Mouse (Mus musculus): ENCODE measurements around the gene Calr. TPM values are rescaled to one million over a fixed set of nuclear protein-coding genes. Genes with fewer than 3 reads are reported as not detected.

Calr gene
- polyA plus RNA-seq, 1 experiment from 2014 or later, result 743 TPM

Small RNAs within 50 kb of the gene (microRNA-seq; reads per million reads assigned to microRNA genes)
- 1.9 reads per million for gene Mir7069

Other genes with a start within 250 kb of the Calr start
- gene Ier2, start 184.1 kb downstream of the Calr start, polyA plus RNA-seq (2015; fragmentation: Nextera tagmentation; extraction: Ambion mirVana), result 18.2 and 19.6 TPM in 2 replicates
- 66.8 and 71.2 TPM in 2 replicates for gene Trmt1, start 160.6 kb downstream of the Calr start, polyA plus RNA-seq (2015; fragmentation: Nextera tagmentation; extraction: Ambion mirVana)
- gene Nacc1, start 159.1 kb downstream of the Calr start, polyA plus RNA-seq (2015; fragmentation: Nextera tagmentation; extraction: Ambion mirVana), result 12.4 and 15.5 TPM in 2 replicates
- 2.6 and 3.2 TPM in 2 replicates for gene Lyl1, start 145.5 kb downstream of the Calr start, polyA plus RNA-seq (2015; fragmentation: Nextera tagmentation; extraction: Ambion mirVana)
- 0.82 and 0.89 TPM in 2 replicates for gene G430095P16Rik, start 123.9 kb downstream of the Calr start, polyA plus RNA-seq (2015; fragmentation: Nextera tagmentation; extraction: Ambion mirVana)
- gene Nfix, start 46.6 kb downstream of the Calr start, polyA plus RNA-seq (2015; fragmentation: Nextera tagmentation; extraction: Ambion mirVana), result 94.3 and 109 TPM in 2 replicates
- 15.4 and 17.1 TPM in 2 replicates for gene Dand5, start 24.1 kb downstream of the Calr start, polyA plus RNA-seq (2015; fragmentation: Nextera tagmentation; extraction: Ambion mirVana)
- gene Gadd45gip1, start 15.4 kb downstream of the Calr start, polyA plus RNA-seq (2015; fragmentation: Nextera tagmentation; extraction: Ambion mirVana), result 40.6 and 40.7 TPM in 2 replicates
- 78.2 and 95.4 TPM in 2 replicates for gene Rad23a, start 6.3 kb downstream of the Calr start, polyA plus RNA-seq (2015; fragmentation: Nextera tagmentation; extraction: Ambion mirVana)
- gene Farsa, start 10.1 kb upstream of the Calr start, polyA plus RNA-seq (2015; fragmentation: Nextera tagmentation; extraction: Ambion mirVana), result 112 and 114 TPM in 2 replicates
- gene Syce2, start 25.2 kb upstream of the Calr start, polyA plus RNA-seq (2015; fragmentation: Nextera tagmentation; extraction: Ambion mirVana), result 38.1 and 46.6 TPM in 2 replicates
- gene Gcdh, start 47.0 kb upstream of the Calr start, polyA plus RNA-seq (2015; fragmentation: Nextera tagmentation; extraction: Ambion mirVana), result 41.4 and 42.8 TPM in 2 replicates
- gene Klf1, start 55.0 kb upstream of the Calr start, polyA plus RNA-seq (2015; fragmentation: Nextera tagmentation; extraction: Ambion mirVana), result 0.39 and 0.56 TPM in 2 replicates
- gene Dnase2a, start 61.6 kb upstream of the Calr start, polyA plus RNA-seq (2015; fragmentation: Nextera tagmentation; extraction: Ambion mirVana), result 6.4 and 7.0 TPM in 2 replicates
- 71.4 and 77.4 TPM in 2 replicates for gene Mast1, start 90.4 kb upstream of the Calr start, polyA plus RNA-seq (2015; fragmentation: Nextera tagmentation; extraction: Ambion mirVana)
- gene Rtbdn, start 100.1 kb upstream of the Calr start, polyA plus RNA-seq (2015; fragmentation: Nextera tagmentation; extraction: Ambion mirVana), result 3.0 and 3.2 TPM in 2 replicates
- not detected in 2 replicates for gene Gm49661, start 122.5 kb upstream of the Calr start, polyA plus RNA-seq (2015; fragmentation: Nextera tagmentation; extraction: Ambion mirVana)
- 1,040 and 1,063 TPM in 2 replicates for gene Prdx2, start 122.7 kb upstream of the Calr start, polyA plus RNA-seq (2015; fragmentation: Nextera tagmentation; extraction: Ambion mirVana)
- gene Rnaseh2a, start 122.8 kb upstream of the Calr start, polyA plus RNA-seq (2015; fragmentation: Nextera tagmentation; extraction: Ambion mirVana), result 55.8 and 57.5 TPM in 2 replicates
- gene Junb, start 131.8 kb upstream of the Calr start, polyA plus RNA-seq (2015; fragmentation: Nextera tagmentation; extraction: Ambion mirVana), result 4.3 and 5.3 TPM in 2 replicates
- 37.9 and 39.6 TPM in 2 replicates for gene Hook2, start 143.7 kb upstream of the Calr start, polyA plus RNA-seq (2015; fragmentation: Nextera tagmentation; extraction: Ambion mirVana)
- 0.10 and 0.21 TPM in 2 replicates for gene Best2, start 167.6 kb upstream of the Calr start, polyA plus RNA-seq (2015; fragmentation: Nextera tagmentation; extraction: Ambion mirVana)
- 159 and 170 TPM in 2 replicates for gene Asna1, start 178.3 kb upstream of the Calr start, polyA plus RNA-seq (2015; fragmentation: Nextera tagmentation; extraction: Ambion mirVana)
- 100 and 110 TPM in 2 replicates for gene Trir, start 179.9 kb upstream of the Calr start, polyA plus RNA-seq (2015; fragmentation: Nextera tagmentation; extraction: Ambion mirVana)
- gene Tnpo2, start 190.0 kb upstream of the Calr start, polyA plus RNA-seq (2015; fragmentation: Nextera tagmentation; extraction: Ambion mirVana), result 61.2 and 62.7 TPM in 2 replicates
- 75.8 and 83.2 TPM in 2 replicates for gene Fbxw9, start 213.1 kb upstream of the Calr start, polyA plus RNA-seq (2015; fragmentation: Nextera tagmentation; extraction: Ambion mirVana)
- gene Gm5741, start 221.0 kb upstream of the Calr start, polyA plus RNA-seq (2015; fragmentation: Nextera tagmentation; extraction: Ambion mirVana), result 1.2 TPM in 1 of 2 replicates, not detected in the other
- 112 and 119 TPM in 2 replicates for gene Dhps, start 224.8 kb upstream of the Calr start, polyA plus RNA-seq (2015; fragmentation: Nextera tagmentation; extraction: Ambion mirVana)
- gene Wdr83os, start 233.8 kb upstream of the Calr start, polyA plus RNA-seq (2015; fragmentation: Nextera tagmentation; extraction: Ambion mirVana), result 111 and 116 TPM in 2 replicates
- 45.5 and 50.6 TPM in 2 replicates for gene Wdr83, start 234.4 kb upstream of the Calr start, polyA plus RNA-seq (2015; fragmentation: Nextera tagmentation; extraction: Ambion mirVana)
- gene Man2b1, start 236.3 kb upstream of the Calr start, polyA plus RNA-seq (2015; fragmentation: Nextera tagmentation; extraction: Ambion mirVana), result 23.1 TPM in 2 replicates

All from hindbrain, embryonic 16.5 days (tissue).